Mouse (Mus musculus): ENCODE measurements around the gene Enpp7. TPM values are rescaled to one million over a fixed set of nuclear protein-coding genes. Genes with fewer than 3 reads are reported as not detected.

Gene Enpp7
- polyA plus RNA-seq, 1 experiment = not detected

GRCm38 (mm10) chr11:119023616-119023980 is 35.6 kb downstream of the Enpp7 start:
- Histone ChIP-seq H3K4me1 (ENCODE audit: control insufficient read depth, insufficient read depth, low read length) (peaks cover 21% of the 10 kb centered on the region), H3K4me3 (ENCODE audit: insufficient read depth, low read depth, low read length) (peak overlapping the region; percentile 88), H3K27ac (ENCODE audit: insufficient read depth, low read depth, low read length) (no peak overlapping the region)
- WGBS = under 1% methylated on average over 15 of the region's 15 CpGs
- TF ChIP-seq POLR2A (IDR thresholded peaks at IDR 0.05; ENCODE audit: insufficient read depth, low read depth, low read length) = no peak
- TF ChIP-seq CTCF (IDR thresholded peaks at IDR 0.05; ENCODE audit: insufficient read depth, low read depth, low read length) = no peak

DNA sequence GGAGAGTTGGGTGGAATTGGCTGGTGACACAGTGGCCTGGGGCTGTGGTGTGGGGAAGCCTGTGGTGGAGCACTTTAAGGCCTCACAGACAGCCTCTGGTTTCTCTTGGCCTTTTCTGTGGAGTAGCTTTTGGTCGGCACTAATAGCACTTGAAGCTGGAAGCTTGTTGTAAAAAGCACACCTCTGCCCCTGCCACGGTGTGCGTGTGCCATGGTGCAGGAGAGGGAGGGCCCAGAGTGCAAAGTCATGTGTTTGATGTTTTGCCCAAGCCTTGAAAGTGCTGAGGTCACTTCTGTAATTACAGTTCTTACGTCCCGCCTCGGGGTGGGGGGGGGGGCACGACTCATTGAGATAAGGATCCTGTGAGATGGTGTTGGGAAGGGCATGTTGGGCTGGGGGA is 36.3 kb downstream of the Enpp7 start:
- WGBS = 28% methylated on average over 7 of the region's 7 CpGs
- Histone ChIP-seq H3K4me3 (ENCODE audit: insufficient read depth, low read depth, low read length) (no peak overlapping the region), H3K27ac (ENCODE audit: insufficient read depth, low read depth, low read length) (no peak overlapping the region), H3K4me1 (ENCODE audit: control insufficient read depth, insufficient read depth, low read length) (peaks cover 21% of the 10 kb centered on the region)
- TF ChIP-seq CTCF (IDR thresholded peaks at IDR 0.05; ENCODE audit: insufficient read depth, low read depth, low read length) (no peak), POLR2A (IDR thresholded peaks at IDR 0.05; ENCODE audit: insufficient read depth, low read depth, low read length) (no peak)

DNA sequence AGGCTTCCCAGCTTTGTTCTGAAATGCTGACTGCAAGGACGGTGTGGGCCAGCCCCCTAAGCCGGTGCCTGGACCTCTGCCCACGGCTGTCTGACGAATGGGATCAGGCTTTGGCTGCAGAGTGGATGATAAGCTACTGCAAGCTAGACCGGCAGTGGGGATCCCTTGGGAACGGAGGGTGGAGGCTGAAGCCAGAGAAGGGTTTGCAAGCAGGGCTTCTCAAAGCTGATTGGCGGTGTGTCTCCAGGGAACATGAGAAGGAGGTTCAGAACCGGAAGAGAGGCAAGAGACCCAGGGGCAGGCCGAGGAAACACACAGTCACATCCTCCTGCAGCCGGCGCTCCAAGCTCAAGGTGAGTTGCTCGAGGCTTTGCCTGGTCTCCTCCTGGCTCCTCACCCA is 38.2 kb downstream of the Enpp7 start:
- H3K4me1 ChIP-seq (ENCODE audit: control insufficient read depth, insufficient read depth, low read length) = peaks cover 21% of the 10 kb centered on the region
- no peak overlapping the region for H3K4me3 ChIP-seq (ENCODE audit: insufficient read depth, low read depth, low read length)
- TF ChIP-seq POLR2A (IDR thresholded peaks at IDR 0.05; ENCODE audit: insufficient read depth, low read depth, low read length) (no peak), CTCF (IDR thresholded peaks at IDR 0.05; ENCODE audit: insufficient read depth, low read depth, low read length) (no peak)
- 62% methylated on average over 12 of the region's 12 CpGs for WGBS
- H3K27ac ChIP-seq (ENCODE audit: insufficient read depth, low read depth, low read length) = no peak overlapping the region

GRCm38 (mm10) chr11:119033874-119034558 is 46.0 kb downstream of the Enpp7 start:
- TF ChIP-seq POLR2A (IDR thresholded peaks at IDR 0.05; ENCODE audit: insufficient read depth, low read depth, low read length) = no peak
- TF ChIP-seq CTCF (IDR thresholded peaks at IDR 0.05; ENCODE audit: insufficient read depth, low read depth, low read length) = peak; percentile 91
- Histone ChIP-seq H3K27ac (ENCODE audit: insufficient read depth, low read depth, low read length) (no peak overlapping the region), H3K4me1 (ENCODE audit: control insufficient read depth, insufficient read depth, low read length) (peaks cover 25% of the 10 kb centered on the region), H3K4me3 (ENCODE audit: insufficient read depth, low read depth, low read length) (no peak overlapping the region)
- 9% methylated on average over 26 of the region's 26 CpGs for WGBS

DNA sequence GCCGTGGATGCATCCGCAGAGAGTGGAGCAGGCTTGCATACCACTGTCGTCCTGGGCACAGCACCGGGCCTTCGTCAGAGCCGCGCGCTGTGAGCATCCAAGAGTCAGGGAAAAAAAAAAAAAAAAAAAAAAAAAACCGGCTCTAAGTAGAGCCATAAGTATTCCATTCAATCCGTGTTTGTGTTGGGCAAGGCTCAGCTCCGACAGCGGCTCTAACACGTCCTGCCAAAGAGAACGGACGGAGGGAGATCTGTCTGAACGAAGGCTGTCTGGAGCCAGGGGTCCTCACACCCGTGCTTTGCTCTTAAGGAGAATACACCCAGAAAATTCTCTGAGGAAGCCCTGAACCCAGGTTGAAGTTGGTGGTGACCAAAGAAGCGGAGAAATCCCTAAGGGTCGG is 46.6 kb downstream of the Enpp7 start:
- 50% methylated on average over 19 of the region's 19 CpGs for WGBS
- peaks cover 30% of the 10 kb centered on the region for H3K4me1 ChIP-seq (ENCODE audit: control insufficient read depth, insufficient read depth, low read length)
- no peak overlapping the region for H3K4me3 ChIP-seq (ENCODE audit: insufficient read depth, low read depth, low read length)
- TF ChIP-seq POLR2A (IDR thresholded peaks at IDR 0.05; ENCODE audit: insufficient read depth, low read depth, low read length) (no peak), CTCF (IDR thresholded peaks at IDR 0.05; ENCODE audit: insufficient read depth, low read depth, low read length) (no peak)
- H3K27ac ChIP-seq (ENCODE audit: insufficient read depth, low read depth, low read length) = no peak overlapping the region

DNA sequence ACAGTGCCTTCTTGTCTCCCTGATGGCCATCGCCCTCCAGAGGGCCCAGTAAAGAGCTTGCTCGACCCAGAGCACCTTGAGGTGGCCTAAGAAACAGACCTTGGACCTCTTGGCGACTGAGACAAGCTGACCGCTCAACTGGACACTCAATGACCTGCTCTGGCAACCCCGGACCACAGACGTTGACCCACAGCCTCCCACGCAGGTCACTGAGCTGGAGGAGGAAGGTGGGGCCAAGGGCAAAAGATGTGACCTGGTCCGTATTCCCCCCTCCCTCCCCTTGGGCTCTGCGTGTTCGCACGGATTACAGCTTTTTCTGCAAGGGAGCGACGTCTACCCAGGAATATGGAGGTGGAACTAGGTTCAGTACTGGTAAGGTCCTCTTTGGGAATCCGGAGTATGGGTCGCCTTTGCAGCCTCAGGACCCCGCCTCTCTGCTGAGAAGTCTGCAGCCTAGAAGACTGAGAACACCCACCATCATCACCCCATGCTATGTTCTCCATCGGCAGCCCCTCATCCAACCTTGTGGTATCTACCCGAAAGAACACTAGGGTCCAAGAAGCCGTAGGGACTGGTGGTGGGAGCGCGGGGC is 47.2 kb downstream of the Enpp7 start:
- H3K4me3 ChIP-seq (ENCODE audit: insufficient read depth, low read depth, low read length) = no peak overlapping the region
- peaks cover 34% of the 10 kb centered on the region for H3K4me1 ChIP-seq (ENCODE audit: control insufficient read depth, insufficient read depth, low read length)
- WGBS = 37% methylated on average over 21 of the region's 21 CpGs
- TF ChIP-seq CTCF (IDR thresholded peaks at IDR 0.05; ENCODE audit: insufficient read depth, low read depth, low read length) (no peak), POLR2A (IDR thresholded peaks at IDR 0.05; ENCODE audit: insufficient read depth, low read depth, low read length) (no peak)
- H3K27ac ChIP-seq (ENCODE audit: insufficient read depth, low read depth, low read length) = no peak overlapping the region

- 52% methylated on average over 21 of the region's 21 CpGs for WGBS
- no peak overlapping the region for H3K27ac ChIP-seq (ENCODE audit: insufficient read depth, low read depth, low read length)
- H3K4me3 ChIP-seq (ENCODE audit: insufficient read depth, low read depth, low read length) = no peak overlapping the region
- H3K4me1 ChIP-seq (ENCODE audit: control insufficient read depth, insufficient read depth, low read length) = peaks cover 34% of the 10 kb centered on the region
- TF ChIP-seq POLR2A (IDR thresholded peaks at IDR 0.05; ENCODE audit: insufficient read depth, low read depth, low read length) = no peak
- no peak for TF ChIP-seq CTCF (IDR thresholded peaks at IDR 0.05; ENCODE audit: insufficient read depth, low read depth, low read length)
These were observed 47.7 kb downstream of the Enpp7 start for GRCm38 (mm10) chr11:119035686-119036165.

- no peak overlapping the region for H3K27ac ChIP-seq (ENCODE audit: insufficient read depth, low read depth, low read length)
- TF ChIP-seq POLR2A (IDR thresholded peaks at IDR 0.05; ENCODE audit: insufficient read depth, low read depth, low read length) (no peak), CTCF (IDR thresholded peaks at IDR 0.05; ENCODE audit: insufficient read depth, low read depth, low read length) (no peak)
- H3K4me3 ChIP-seq (ENCODE audit: insufficient read depth, low read depth, low read length) = no peak overlapping the region
- 50% methylated on average over 15 of the region's 15 CpGs for WGBS
- H3K4me1 ChIP-seq (ENCODE audit: control insufficient read depth, insufficient read depth, low read length) = peaks cover 37% of the 10 kb centered on the region
These were observed 48.5 kb downstream of the Enpp7 start for GRCm38 (mm10) chr11:119036447-119036846.

DNA sequence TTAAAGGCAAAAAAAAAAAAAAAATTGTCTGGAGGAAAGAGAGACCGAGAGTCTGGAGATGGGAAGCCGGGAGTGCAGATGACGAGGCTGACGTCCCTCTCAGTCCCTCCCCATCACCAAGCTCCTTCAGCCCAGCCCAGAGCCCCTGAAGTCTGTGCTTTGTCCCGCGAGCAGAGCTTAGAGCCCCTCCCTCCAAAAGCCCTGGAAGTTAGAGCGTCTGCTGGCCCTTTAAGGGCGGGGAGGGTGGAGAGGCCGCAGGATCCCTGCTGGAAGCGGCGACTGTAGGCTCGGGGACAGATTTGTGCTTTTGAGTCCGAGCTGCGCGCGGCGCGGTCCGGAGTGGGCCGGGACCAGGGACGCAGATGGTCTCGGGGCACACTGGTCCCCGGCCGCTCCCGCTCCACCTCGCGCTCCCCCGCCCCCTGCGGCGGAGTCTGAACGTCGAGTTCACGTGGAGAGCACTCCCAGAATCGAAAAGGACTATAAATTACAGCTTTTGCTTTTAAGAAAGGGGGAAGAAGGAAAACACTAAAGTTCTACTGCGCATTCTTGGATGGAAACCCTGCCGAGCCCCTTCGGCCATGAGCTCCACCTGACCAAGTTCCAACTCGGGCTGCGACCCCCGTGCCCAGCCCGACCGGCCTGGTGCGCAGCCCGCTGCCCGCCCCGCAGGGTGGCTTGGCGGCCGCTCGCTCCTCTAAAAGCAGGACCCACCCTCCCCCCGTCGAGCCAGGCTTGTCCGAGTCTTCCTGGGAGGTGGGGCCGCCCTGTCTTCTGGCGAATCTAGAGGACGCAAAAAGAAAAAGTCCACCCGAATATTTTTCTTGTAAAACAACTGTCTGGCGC is 49.2 kb downstream of the Enpp7 start:
- Histone ChIP-seq H3K27ac (ENCODE audit: insufficient read depth, low read depth, low read length) (no peak overlapping the region), H3K4me1 (ENCODE audit: control insufficient read depth, insufficient read depth, low read length) (peaks cover 43% of the 10 kb centered on the region), H3K4me3 (ENCODE audit: insufficient read depth, low read depth, low read length) (peak overlapping the region; percentile 41)
- 30% methylated on average over 57 of the region's 57 CpGs for WGBS
- TF ChIP-seq CTCF (IDR thresholded peaks at IDR 0.05; ENCODE audit: insufficient read depth, low read depth, low read length) = no peak
- no peak for TF ChIP-seq POLR2A (IDR thresholded peaks at IDR 0.05; ENCODE audit: insufficient read depth, low read depth, low read length)
